Mouse (Mus musculus) hindbrain, embryonic 14.5 days (tissue): Measurements from ENCODE around the gene Scn8a. TPM values are rescaled to one million over a fixed set of nuclear protein-coding genes. Genes with fewer than 3 reads are reported as not detected.
A peak's percentile ranks its signal among the peaks of the same experiment; 100 is the strongest.

ENCODE experiments used
- ATAC-seq: fragments of 200-750 bp; cut with Nextera tagmentation; 2 replicates; pipeline ENCODE4 v1.8.0; 2017; ENCODE audit warnings: moderate number of reproducible peaks, mild to moderate bottlenecking, moderate TSS enrichment, moderate library complexity; ENCODE audit not compliant: low FRiP score
- DNase-seq: peaks from one replicate; pipeline ENCODE4 v3.0.0-alpha.2; 2015; ENCODE audit warnings: low spot score
- H3K27ac ChIP-seq: fragments of 300-500 bp; sonication (generic); 2 replicates; pipeline ENCODE4 v1.5.1; 2014; ENCODE audit warnings: mild to moderate bottlenecking, moderate library complexity
- H3K27me3 ChIP-seq: fragments of 300-500 bp; sonication (generic); 2 replicates; pipeline ENCODE4 v1.6.1; 2014; ENCODE audit warnings: mild to moderate bottlenecking, low read length, mixed read lengths; ENCODE audit not compliant: control insufficient read depth, insufficient read depth
- H3K36me3 ChIP-seq: fragments of 300-500 bp; sonication (generic); replicated peaks from 2 replicates; pipeline ENCODE4 v1.6.1; 2014; ENCODE audit not compliant: control insufficient read depth, insufficient read depth
- H3K4me1 ChIP-seq: fragments of 300-500 bp; sonication (generic); replicated peaks from 2 replicates; pipeline ENCODE4 v1.6.1; 2014; ENCODE audit warnings: antibody characterized with exemption, low read length, mixed read lengths; ENCODE audit not compliant: control insufficient read depth, insufficient read depth
- H3K4me2 ChIP-seq: fragments of 300-500 bp; sonication (generic); replicated peaks from 2 replicates; pipeline ENCODE4 v1.6.1; 2014; ENCODE audit warnings: mild to moderate bottlenecking, moderate library complexity
- H3K4me3 ChIP-seq: fragments of 300-500 bp; sonication (generic); replicated peaks from 2 replicates; pipeline ENCODE4 v1.5.1; 2014; ENCODE audit warnings: mild to moderate bottlenecking, low read length
- H3K9ac ChIP-seq: fragments of 300-500 bp; sonication (generic); 2 replicates; pipeline ENCODE4 v1.6.1; 2014
- H3K9me3 ChIP-seq: fragments of 300-500 bp; sonication (generic); 2 replicates; pipeline ENCODE4 v1.6.1; 2016; ENCODE audit warnings: low read length; ENCODE audit not compliant: control insufficient read depth
- WGBS: fragments of 180-500 bp; shearing (Covaris S2); extraction: QIAGEN DNeasy Blood & Tissue Kit; methylation state at CpG from one replicate; pipeline ENCODE4 v1.1.7; 2014; 5-methylcytosine and 5-hydroxymethylcytosine counted together
- polyA plus RNA-seq: library from polyadenylated mRNA; unstranded; fragments of >200 nt; fragmentation: Nextera tagmentation; extraction: Ambion mirVana; gene quantifications from 2 replicates; pipeline ENCODE4 v1.2.1, GENCODE M21; 2014

Scn8a gene
- polyA plus RNA-seq, 1 experiment from 2014 or later = 23.2 TPM

- WGBS = 86% methylated on average over 8 of the region's 8 CpGs
- ATAC-seq (no peak), DNase-seq (no peak)
- H3K9ac ChIP-seq = no peak overlapping the region
- no peak overlapping the region for H3K4me3 ChIP-seq
- no peak overlapping the region for H3K4me2 ChIP-seq
- no peaks in the 10 kb centered on the region for H3K36me3 ChIP-seq
- H3K27ac ChIP-seq = no peak overlapping the region
- H3K4me1 ChIP-seq = no peaks in the 10 kb centered on the region
- H3K9me3 ChIP-seq = 0 out of 2 replicates have a peak, but pooled peaks cover 5% of the 10 kb centered on the region
- no peaks in the 10 kb centered on the region for H3K27me3 ChIP-seq
Observed at GRCm38 (mm10) chr15:100836729-100837128, 32.9 kb upstream of the Scn8a start.

GRCm38 (mm10) chr15:100838607-100839207 lies 31.0 kb upstream of the Scn8a start:
- H3K4me1 ChIP-seq = no peaks in the 10 kb centered on the region
- H3K4me2 ChIP-seq = no peak overlapping the region
- 36% methylated on average over 12 of the region's 12 CpGs for WGBS
- DNase-seq (peak; percentile 69), ATAC-seq (no peak)
- H3K4me3 ChIP-seq = no peak overlapping the region
- no peaks in the 10 kb centered on the region for H3K36me3 ChIP-seq
- no peak overlapping the region for H3K27ac ChIP-seq
- H3K9me3 ChIP-seq = 0 out of 2 replicates have a peak, but pooled peaks cover 5% of the 10 kb centered on the region
- H3K9ac ChIP-seq = no peak overlapping the region
- H3K27me3 ChIP-seq = no peaks in the 10 kb centered on the region

GRCm38 (mm10) chr15:100844336-100844735 lies 25.3 kb upstream of the Scn8a start:
- DNase-seq (no peak), ATAC-seq (no peak)
- H3K9me3 ChIP-seq = peaks cover 4% of the 10 kb centered on the region; the same call in 1 of the 2 replicates
- no peaks in the 10 kb centered on the region for H3K27me3 ChIP-seq
- H3K36me3 ChIP-seq = no peaks in the 10 kb centered on the region
- 0 out of 2 replicates have a peak, but pooled peaks cover 5% of the 10 kb centered on the region for H3K4me1 ChIP-seq
- no peak overlapping the region for H3K27ac ChIP-seq
- H3K4me3 ChIP-seq = no peak overlapping the region
- H3K9ac ChIP-seq = no peak overlapping the region
- no peak overlapping the region for H3K4me2 ChIP-seq
- 83% methylated on average over 7 of the region's 7 CpGs for whole genome bisulfite sequencing

DNA sequence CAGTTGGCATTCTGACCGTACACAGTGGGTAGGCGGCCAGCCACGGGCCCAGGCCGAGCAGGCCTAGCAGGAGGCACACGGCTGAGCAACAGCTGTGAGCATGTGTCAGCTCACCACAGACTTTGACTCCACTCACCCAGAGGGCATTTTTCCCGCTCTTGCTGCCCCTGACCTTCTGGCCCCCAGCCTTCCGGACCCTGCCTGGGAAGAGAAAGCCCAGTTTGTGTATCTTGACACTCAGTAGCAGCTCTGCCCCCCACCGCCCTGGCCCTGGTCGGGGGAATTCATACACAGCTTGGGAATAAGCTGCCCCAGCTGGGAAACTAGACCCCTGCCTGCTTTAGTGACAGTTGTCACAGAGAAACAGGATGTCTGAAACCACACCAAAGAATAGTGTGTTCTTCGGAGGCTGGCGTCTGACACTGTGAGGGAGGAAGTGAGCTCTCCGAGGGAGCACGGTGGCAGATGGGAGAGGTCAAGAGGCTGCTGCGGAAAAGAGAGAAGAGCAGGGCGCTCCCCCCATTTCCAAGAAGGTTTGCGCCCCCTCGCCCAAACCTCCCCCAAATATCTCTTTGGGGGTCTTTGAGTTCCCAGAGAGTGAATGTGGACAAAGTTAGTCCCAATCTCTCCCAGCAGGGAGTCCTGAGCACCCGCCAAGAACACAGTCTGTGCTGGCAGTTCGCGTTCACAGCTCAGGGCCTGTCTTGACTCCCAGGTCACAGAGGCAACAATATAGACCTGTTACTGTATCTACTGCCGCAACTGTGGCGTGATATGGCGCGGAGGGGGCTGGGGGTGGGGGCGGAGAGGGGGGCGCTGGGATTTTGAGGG lies 24.4 kb upstream of the Scn8a start:
- DNase-seq = no peak
- 45% methylated on average over 26 of the region's 26 CpGs for WGBS

DNA sequence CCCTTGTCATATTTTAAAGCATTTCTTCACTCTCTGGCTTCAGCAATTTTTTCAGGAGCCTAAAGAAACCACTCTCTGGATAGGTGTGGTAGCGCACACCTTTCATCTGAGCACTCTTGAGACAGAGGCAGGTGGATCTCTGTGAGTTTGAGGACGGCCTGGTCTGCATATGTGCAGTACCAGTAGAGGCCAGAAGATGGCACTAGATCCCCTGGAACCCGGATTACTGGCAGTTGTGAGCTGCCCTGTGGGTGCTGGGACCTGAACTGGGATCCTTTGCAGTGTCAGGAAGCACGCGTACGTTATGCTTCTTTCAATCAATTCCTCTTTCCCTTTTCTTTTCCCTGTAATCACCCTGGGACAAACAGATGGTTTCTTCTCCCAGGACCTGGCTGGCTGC lies 22.5 kb upstream of the Scn8a start:
- H3K36me3 ChIP-seq = no peaks in the 10 kb centered on the region
- no peak for ATAC-seq

More for the DNA sequence above, 24.4 kb upstream of the Scn8a start:
- no peak overlapping the region for H3K9ac ChIP-seq
- peaks cover 4% of the 10 kb centered on the region; the same call in 1 of the 2 replicates for H3K9me3 ChIP-seq
- no peak overlapping the region for H3K4me2 ChIP-seq
- H3K36me3 ChIP-seq = no peaks in the 10 kb centered on the region
- ATAC-seq = no peak
- H3K27ac ChIP-seq = no peak overlapping the region
- H3K4me3 ChIP-seq = no peak overlapping the region
- H3K4me1 ChIP-seq = 0 out of 2 replicates have a peak, but pooled peaks cover 5% of the 10 kb centered on the region
- no peaks in the 10 kb centered on the region for H3K27me3 ChIP-seq

DNA sequence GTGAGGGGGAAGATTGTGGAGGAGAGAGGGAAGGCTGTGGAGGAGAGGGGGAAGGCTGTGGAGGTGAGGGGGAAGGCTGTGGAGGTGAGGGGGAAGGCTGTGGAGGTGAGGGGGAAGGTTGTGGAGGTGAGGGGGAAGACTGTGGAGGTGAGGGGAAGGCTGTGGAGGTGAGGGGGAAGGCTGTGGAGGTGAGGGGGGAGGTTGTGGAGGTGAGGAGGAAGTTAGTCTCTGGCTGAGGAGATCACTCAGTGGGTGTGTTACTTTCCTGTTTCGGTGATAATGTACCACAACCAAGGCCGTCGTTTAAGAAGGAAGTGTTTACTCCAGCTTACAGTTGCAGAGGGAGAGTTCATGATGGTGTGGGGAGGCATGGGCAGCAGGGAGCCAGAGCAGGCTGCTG lies 12.1 kb upstream of the Scn8a start:
- no peak overlapping the region for H3K9ac ChIP-seq
- 90% methylated on average over 3 of the region's 3 CpGs for WGBS
- H3K9me3 ChIP-seq = no peaks in the 10 kb centered on the region
- no peaks in the 10 kb centered on the region for H3K4me1 ChIP-seq
- no peak for DNase-seq
- no peak overlapping the region for H3K4me3 ChIP-seq
- H3K36me3 ChIP-seq = no peaks in the 10 kb centered on the region
- no peaks in the 10 kb centered on the region for H3K27me3 ChIP-seq
- no peak overlapping the region for H3K27ac ChIP-seq
- H3K4me2 ChIP-seq = no peak overlapping the region
- no peak for ATAC-seq

More for the DNA sequence above, 22.5 kb upstream of the Scn8a start:
- Histone ChIP-seq H3K4me2 (no peak overlapping the region), H3K4me3 (no peak overlapping the region), H3K27ac (no peak overlapping the region), H3K4me1 (0 out of 2 replicates have a peak, but pooled peaks cover 5% of the 10 kb centered on the region), H3K9ac (no peak overlapping the region), H3K9me3 (peaks cover 4% of the 10 kb centered on the region; the same call in 1 of the 2 replicates), H3K27me3 (no peaks in the 10 kb centered on the region)
- WGBS = 88% methylated on average over 6 of the region's 6 CpGs
- DNase-seq = no peak

DNA sequence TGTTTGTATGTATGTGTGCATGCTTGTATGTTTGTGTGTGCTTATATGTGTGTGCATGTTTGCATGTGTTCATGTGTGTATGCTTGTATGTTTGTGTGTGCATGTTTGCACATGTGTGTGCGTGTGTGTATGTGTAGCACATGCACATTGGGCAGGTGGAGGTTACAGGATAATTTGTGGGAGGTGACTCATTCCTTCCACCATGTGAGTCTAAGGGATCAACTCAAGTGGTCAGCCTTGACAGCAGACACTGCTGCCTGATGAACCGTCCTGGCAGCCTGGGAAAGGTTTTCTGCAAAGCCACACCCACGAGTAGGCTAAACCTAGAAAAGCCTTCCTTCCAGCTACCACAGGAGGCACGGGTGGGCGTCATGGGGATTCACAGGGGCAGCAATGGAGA lies 8.8 kb upstream of the Scn8a start:
- 54% methylated on average over 5 of the region's 5 CpGs for WGBS
- H3K27me3 ChIP-seq = no peaks in the 10 kb centered on the region
- H3K4me2 ChIP-seq = no peak overlapping the region
- H3K4me1 ChIP-seq = no peaks in the 10 kb centered on the region
- H3K36me3 ChIP-seq = no peaks in the 10 kb centered on the region
- H3K9me3 ChIP-seq = no peaks in the 10 kb centered on the region
- no peak overlapping the region for H3K4me3 ChIP-seq
- DNase-seq (no peak), ATAC-seq (no peak)
- H3K27ac ChIP-seq = no peak overlapping the region
- no peak overlapping the region for H3K9ac ChIP-seq

DNA sequence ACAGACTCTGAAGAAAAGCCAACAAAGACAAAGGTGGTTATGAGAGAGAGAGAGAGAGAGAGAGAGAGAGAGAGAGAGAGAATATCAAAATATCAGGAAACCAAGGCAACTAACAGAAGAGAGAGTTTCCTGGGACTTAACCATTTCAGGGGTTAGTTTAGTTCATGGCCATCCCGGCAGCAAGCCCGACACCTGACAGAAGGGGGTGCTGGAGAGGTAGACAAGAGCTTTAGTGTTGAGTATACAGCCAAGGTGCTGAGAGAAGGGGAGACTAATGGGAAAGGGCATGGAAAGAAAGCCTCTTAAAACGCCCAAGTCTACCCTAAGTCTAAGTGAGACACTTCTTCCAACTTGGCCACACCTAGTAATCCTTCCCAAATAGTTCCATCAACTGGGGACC lies 4.1 kb upstream of the Scn8a start:
- no peak for DNase-seq
- Histone ChIP-seq H3K27ac (no peak overlapping the region), H3K27me3 (peaks cover 4% of the 10 kb centered on the region; the same call in 1 of the 2 replicates), H3K9ac (no peak overlapping the region), H3K36me3 (no peaks in the 10 kb centered on the region), H3K4me3 (no peak overlapping the region), H3K9me3 (peaks cover 4% of the 10 kb centered on the region), H3K4me1 (0 out of 2 replicates have a peak, but pooled peaks cover 5% of the 10 kb centered on the region), H3K4me2 (no peak overlapping the region)
- no peak for ATAC-seq
- 31% methylated on average over 3 of the region's 3 CpGs for WGBS

DNA sequence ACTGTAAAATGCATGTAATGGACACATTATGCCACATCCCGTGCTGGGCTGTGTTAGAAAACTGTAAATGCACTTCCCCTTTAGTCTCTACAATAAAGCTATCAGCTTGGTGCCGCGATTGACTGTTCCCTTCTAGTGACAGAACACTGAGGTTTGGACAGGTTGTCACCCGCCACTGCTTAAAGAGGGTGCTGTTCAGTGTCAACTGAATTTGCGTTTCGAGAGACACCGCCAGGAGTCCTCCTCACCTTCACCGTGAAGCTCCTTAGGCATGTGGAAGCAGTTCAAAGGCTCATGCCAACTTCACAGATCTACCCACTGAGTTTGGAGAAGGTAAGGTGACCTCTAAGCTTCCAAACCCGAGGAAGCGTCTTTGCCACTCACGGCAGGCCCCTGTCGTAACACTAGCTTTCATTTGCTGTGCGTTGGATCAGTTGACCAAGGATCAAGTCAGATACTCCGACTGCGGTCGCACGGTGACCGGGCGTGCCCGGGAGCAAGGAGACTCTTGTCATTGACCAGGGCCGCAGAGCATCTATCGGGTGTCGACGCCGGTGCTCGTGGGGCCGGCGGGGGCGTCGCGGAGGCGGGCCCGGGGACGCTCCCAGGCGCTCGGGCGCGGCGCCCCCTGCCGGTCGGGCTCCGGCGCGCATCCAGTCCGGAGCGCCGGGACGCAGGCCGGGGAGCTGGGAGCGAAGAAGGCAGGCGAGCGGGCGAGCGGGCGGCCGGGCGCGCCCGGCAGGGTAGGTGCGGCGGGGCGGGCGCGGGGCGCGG lies 530 bp downstream of the Scn8a start:
- Histone ChIP-seq H3K27me3 (peaks cover 4% of the 10 kb centered on the region; the same call in 1 of the 2 replicates), H3K4me1 (peaks cover 28% of the 10 kb centered on the region), H3K4me3 (peak overlapping the region; percentile 45), H3K9me3 (peaks cover 4% of the 10 kb centered on the region), H3K9ac (peak overlapping the region; percentile 94), H3K36me3 (no peaks in the 10 kb centered on the region), H3K27ac (peak overlapping the region; percentile 75), H3K4me2 (peak overlapping the region; percentile 66)
- DNase-seq (peak; percentile 82), ATAC-seq (peak; percentile 77)
- WGBS = 3% methylated on average over 65 of the region's 66 CpGs
